Mouse (Mus musculus) cerebellum, adult 2 months (tissue): ENCODE measurements around the gene Cd160.

Source experiments
- CTCF ChIP-seq: fragments of 200-500 bp; IDR thresholded peaks from 2 replicates; pipeline ENCODE4 v1.5.1; 2011; ENCODE audit warnings: low read depth, mild to moderate bottlenecking, control low read depth, low read length, moderate library complexity, borderline replicate concordance; ENCODE audit not compliant: insufficient read depth
- POLR2A ChIP-seq: fragments of 200-500 bp; IDR thresholded peaks from 2 replicates; pipeline ENCODE4 v1.6.1; 2011; ENCODE audit warnings: low read length, control low read depth, borderline replicate concordance; ENCODE audit not compliant: insufficient read depth

DNA sequence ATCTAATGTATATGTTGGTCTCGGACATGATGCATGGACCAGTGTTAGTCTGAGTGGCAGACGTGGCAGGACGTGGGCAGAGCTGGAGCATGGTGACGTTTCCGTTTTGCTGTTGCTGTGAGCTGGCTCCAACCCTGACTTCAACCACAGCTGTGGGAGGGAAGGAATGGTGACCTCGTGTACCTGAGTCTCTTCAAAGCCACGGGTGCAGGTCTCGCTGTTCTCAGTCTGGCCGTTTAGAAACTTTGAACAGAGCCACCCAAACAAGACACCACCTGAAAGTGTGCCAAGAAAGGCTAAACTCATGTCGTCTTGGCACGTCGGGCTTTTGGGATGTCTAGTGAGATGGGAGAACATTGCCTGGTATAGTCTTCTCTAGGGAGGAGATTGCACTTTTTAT, 17.8 kb upstream of the Cd160 start:
- TF ChIP-seq CTCF (no peak), POLR2A (no peak)
